Mouse (Mus musculus) forebrain, embryonic 11.5 days (tissue): Measurements from ENCODE around the gene Zfp398. TPM values are rescaled to one million over a fixed set of nuclear protein-coding genes. Genes with fewer than 3 reads are reported as not detected.
A peak's percentile ranks its signal among the peaks of the same experiment; 100 is the strongest.

Experiments
- ATAC-seq: fragments of 200-750 bp; cut with Nextera tagmentation; replicated peaks from 2 replicates; pipeline ENCODE4 v1.8.0; 2017; ENCODE audit warnings: moderate TSS enrichment; ENCODE audit not compliant: low FRiP score
- DNase-seq: peaks from one replicate; pipeline ENCODE4 v3.0.0-alpha.2; 2017; ENCODE audit warnings: low spot score
- H3K27ac ChIP-seq: fragments of 300-500 bp; sonication (generic); 2 replicates; pipeline ENCODE4 v1.5.1; 2014; ENCODE audit warnings: low read depth, low read length
- H3K27me3 ChIP-seq: fragments of 300-500 bp; sonication (generic); 2 replicates; pipeline ENCODE4 v1.6.1; 2014; ENCODE audit warnings: mild to moderate bottlenecking, low read length, mixed read lengths; ENCODE audit not compliant: control insufficient read depth, insufficient read depth
- H3K36me3 ChIP-seq: fragments of 300-500 bp; sonication (generic); 2 replicates; pipeline ENCODE4 v1.6.1; 2014; ENCODE audit warnings: mild to moderate bottlenecking, low read length, moderate library complexity, mixed read lengths; ENCODE audit not compliant: control insufficient read depth, insufficient read depth
- H3K4me1 ChIP-seq: fragments of 300-500 bp; sonication (generic); replicated peaks from 2 replicates; pipeline ENCODE4 v1.6.1; 2014; ENCODE audit warnings: low read length, mixed read lengths; ENCODE audit not compliant: control insufficient read depth, insufficient read depth
- H3K4me2 ChIP-seq: fragments of 300-500 bp; sonication (generic); 2 replicates; pipeline ENCODE4 v1.6.1; 2014; ENCODE audit warnings: low read depth, mild to moderate bottlenecking, low read length, moderate library complexity, mixed read lengths; ENCODE audit not compliant: severe bottlenecking
- H3K4me3 ChIP-seq: fragments of 300-500 bp; sonication (generic); 2 replicates; pipeline ENCODE4 v1.5.1; 2014; ENCODE audit warnings: low read depth, low read length
- H3K9ac ChIP-seq: fragments of 300-500 bp; sonication (generic); 2 replicates; pipeline ENCODE4 v1.6.1; 2014; ENCODE audit warnings: low read length
- H3K9me3 ChIP-seq: fragments of 300-500 bp; sonication (generic); 2 replicates; pipeline ENCODE4 v1.6.1; 2016; ENCODE audit warnings: low read length, mixed read lengths; ENCODE audit not compliant: control insufficient read depth
- WGBS: fragments of 180-500 bp; shearing (Covaris S2); extraction: QIAGEN DNeasy Blood & Tissue Kit; methylation state at CpG from one replicate; pipeline ENCODE4 v1.1.7; 2014; 5-methylcytosine and 5-hydroxymethylcytosine counted together
- polyA plus RNA-seq: library from polyadenylated mRNA; unstranded; fragments of >200 nt; fragmentation: Nextera tagmentation; extraction: Ambion mirVana; gene quantifications from 2 replicates; pipeline ENCODE4 v1.2.1, GENCODE M21; 2014

Gene Zfp398
- 9.2 and 11.3 TPM in 2 replicates for polyA plus RNA-seq

DNA sequence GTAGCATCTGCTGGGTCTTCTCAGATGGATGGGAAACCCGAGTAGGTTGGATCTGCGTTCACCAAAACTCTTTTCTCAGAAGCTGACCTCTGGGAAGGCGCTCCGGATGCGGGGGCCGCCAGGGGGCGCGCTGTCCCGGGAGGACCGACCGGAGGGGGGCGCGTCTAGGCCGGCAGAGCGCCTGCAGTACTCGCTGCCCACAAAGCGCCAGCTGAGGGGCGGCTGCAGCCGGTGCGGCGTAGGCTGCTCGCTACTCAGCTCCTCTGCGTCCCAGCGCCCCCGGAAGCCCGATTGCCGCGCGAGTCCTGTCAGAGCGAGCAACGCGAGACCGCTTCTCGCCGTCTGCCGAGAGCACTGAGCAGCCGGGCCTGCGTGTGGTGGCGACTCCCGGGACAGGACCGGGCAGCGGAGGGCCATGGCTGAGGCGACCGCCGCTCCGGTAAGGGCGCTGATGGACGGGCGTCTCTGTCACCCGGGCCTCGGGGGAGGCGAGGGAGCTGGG is at the start of gene Zfp398:
Gene Zfp398, plus strand, starts transcription at position 180 of the 502 bp plus-strand sequence.
- H3K4me3 ChIP-seq = peak within 1 kb of the TSS; percentile 88
- no peaks in the 10 kb centered on the region for H3K27me3 ChIP-seq
- H3K4me1 ChIP-seq = 0 out of 2 replicates have a peak, but pooled peaks cover 3% of the 10 kb centered on the region
- no peaks in the 10 kb centered on the region for H3K36me3 ChIP-seq
- peak within 1 kb of the TSS; percentile 71 for H3K4me2 ChIP-seq
- ATAC-seq (peak; percentile 94), DNase-seq (peak; percentile 98)
- H3K9ac ChIP-seq = peak within 1 kb of the TSS; percentile 86
- no peaks in the 10 kb centered on the region for H3K9me3 ChIP-seq
- WGBS = under 1% methylated on average over 51 of the region's 52 CpGs
- H3K27ac ChIP-seq = peak within 1 kb of the TSS; percentile 93

DNA sequence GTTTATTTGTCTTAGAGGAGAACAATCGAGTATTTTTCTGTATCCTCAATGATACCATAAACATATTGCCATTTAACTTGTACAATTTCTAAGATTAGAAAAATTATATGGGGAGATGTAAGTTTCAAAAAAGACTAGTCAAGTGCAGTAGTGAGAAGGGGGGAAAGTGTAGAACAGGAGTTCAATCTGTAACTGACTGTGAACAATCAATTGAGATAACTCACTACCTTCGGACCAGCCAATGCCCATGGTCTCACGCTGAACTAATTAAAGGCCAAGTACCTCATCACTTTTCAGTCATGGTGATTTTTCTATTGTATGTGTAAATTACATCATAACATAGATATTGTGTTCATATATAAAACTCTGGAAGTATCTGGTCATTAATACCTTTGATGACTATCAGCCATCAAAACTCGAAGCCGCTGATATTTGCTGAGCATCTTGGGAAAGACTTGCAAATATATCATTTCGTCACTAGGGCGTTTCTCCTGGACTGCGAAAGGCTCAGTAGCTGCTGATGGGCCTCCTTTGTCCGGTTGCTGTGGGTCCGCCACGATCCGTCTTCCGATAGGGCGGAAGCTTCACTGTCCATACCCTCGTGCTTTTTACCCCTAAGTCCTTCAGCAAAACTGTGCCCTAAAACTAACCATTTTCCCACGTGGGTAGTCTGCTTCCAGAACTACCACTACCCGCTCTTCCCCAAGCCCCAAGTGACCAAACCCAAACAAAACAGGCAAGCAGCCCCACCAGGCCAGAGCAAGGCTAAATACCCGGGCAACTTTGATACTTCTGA is 47.3 kb upstream of the Zfp398 start:
- Histone ChIP-seq H3K9ac (peak overlapping the region; percentile 81), H3K27ac (peak overlapping the region; percentile 90), H3K4me1 (no peaks in the 10 kb centered on the region), H3K4me2 (peak overlapping the region; percentile 55), H3K36me3 (no peaks in the 10 kb centered on the region), H3K9me3 (no peaks in the 10 kb centered on the region), H3K4me3 (peak overlapping the region; percentile 40), H3K27me3 (no peaks in the 10 kb centered on the region)
- DNase-seq (peak; percentile 86), ATAC-seq (peak; percentile 95)
- WGBS = 2% methylated on average over 18 of the region's 18 CpGs

- no peaks in the 10 kb centered on the region for H3K36me3 ChIP-seq
- H3K4me3 ChIP-seq = peak overlapping the region; percentile 40
- no peak for DNase-seq
- H3K4me2 ChIP-seq = peak overlapping the region; percentile 55
- H3K9me3 ChIP-seq = no peaks in the 10 kb centered on the region
- no peaks in the 10 kb centered on the region for H3K4me1 ChIP-seq
- ATAC-seq = no peak
- peak overlapping the region; percentile 81 for H3K9ac ChIP-seq
- H3K27ac ChIP-seq = peak overlapping the region; percentile 90
- H3K27me3 ChIP-seq = no peaks in the 10 kb centered on the region
- 50% methylated on average over 3 of the region's 3 CpGs for whole genome bisulfite sequencing
Measured at GRCm38 (mm10) chr6:47788821-47789220, 46.6 kb upstream of the Zfp398 start.

GRCm38 (mm10) chr6:47790745-47791144 is 44.7 kb upstream of the Zfp398 start:
- H3K27ac ChIP-seq = no peak overlapping the region
- peaks cover 4% of the 10 kb centered on the region; the same call in 1 of the 2 replicates for H3K36me3 ChIP-seq
- no peak overlapping the region for H3K4me3 ChIP-seq
- WGBS = 68% methylated on average over 2 of the region's 2 CpGs
- H3K4me1 ChIP-seq = no peaks in the 10 kb centered on the region
- H3K9me3 ChIP-seq = no peaks in the 10 kb centered on the region
- no peaks in the 10 kb centered on the region for H3K27me3 ChIP-seq
- no peak overlapping the region for H3K4me2 ChIP-seq
- DNase-seq = no peak
- no peak for ATAC-seq
- H3K9ac ChIP-seq = no peak overlapping the region

DNA sequence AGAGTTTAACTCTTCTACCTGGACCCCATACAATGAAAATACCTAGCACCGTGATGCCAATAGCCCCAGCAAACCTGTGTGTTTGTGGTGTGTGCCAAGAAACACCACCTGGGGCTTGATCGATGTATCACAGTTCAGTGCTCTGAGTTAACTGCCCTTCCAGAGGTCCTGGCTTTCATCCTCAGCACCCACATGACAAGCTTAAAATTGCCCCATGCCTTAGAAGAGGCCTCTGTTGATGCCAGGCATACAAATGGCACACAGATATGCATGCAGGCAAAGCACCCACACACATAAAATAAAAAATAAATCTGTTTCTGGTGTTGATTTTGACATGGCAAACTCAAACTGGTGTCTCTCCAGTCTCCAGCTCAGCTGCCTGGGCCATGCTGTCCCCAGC is 42.9 kb upstream of the Zfp398 start:
- Histone ChIP-seq H3K36me3 (peaks cover 17% of the 10 kb centered on the region), H3K4me1 (no peaks in the 10 kb centered on the region), H3K9me3 (no peaks in the 10 kb centered on the region), H3K9ac (no peak overlapping the region), H3K27ac (no peak overlapping the region), H3K4me3 (no peak overlapping the region), H3K27me3 (no peaks in the 10 kb centered on the region), H3K4me2 (no peak overlapping the region)
- WGBS = 94% methylated on average over 2 of the region's 2 CpGs
- DNase-seq (no peak), ATAC-seq (no peak)

GRCm38 (mm10) chr6:47793284-47793683 is 42.2 kb upstream of the Zfp398 start:
- WGBS = 84% methylated on average over 5 of the region's 5 CpGs
- Histone ChIP-seq H3K27me3 (no peaks in the 10 kb centered on the region), H3K4me2 (no peak overlapping the region), H3K9me3 (no peaks in the 10 kb centered on the region), H3K4me1 (no peaks in the 10 kb centered on the region), H3K9ac (no peak overlapping the region), H3K36me3 (peaks cover 21% of the 10 kb centered on the region), H3K4me3 (no peak overlapping the region), H3K27ac (no peak overlapping the region)
- no peak for ATAC-seq
- no peak for DNase-seq

- Histone ChIP-seq H3K27me3 (no peaks in the 10 kb centered on the region), H3K27ac (no peak overlapping the region), H3K4me2 (no peak overlapping the region), H3K9ac (no peak overlapping the region), H3K9me3 (no peaks in the 10 kb centered on the region), H3K4me3 (no peak overlapping the region), H3K4me1 (no peaks in the 10 kb centered on the region), H3K36me3 (peaks cover 25% of the 10 kb centered on the region)
- 0 out of 2 replicates have a peak, but pooled peaks have one; percentile 28 for ATAC-seq
- WGBS = 64% methylated on average over 10 of the region's 10 CpGs
- DNase-seq = no peak
Measured at GRCm38 (mm10) chr6:47794106-47794830, 41.2 kb upstream of the Zfp398 start.

GRCm38 (mm10) chr6:47799079-47799478 is 36.4 kb upstream of the Zfp398 start:
- Histone ChIP-seq H3K4me1 (no peaks in the 10 kb centered on the region), H3K4me2 (no peak overlapping the region), H3K36me3 (peaks cover 46% of the 10 kb centered on the region), H3K9me3 (no peaks in the 10 kb centered on the region), H3K27ac (no peak overlapping the region), H3K27me3 (no peaks in the 10 kb centered on the region), H3K4me3 (no peak overlapping the region), H3K9ac (no peak overlapping the region)
- 64% methylated on average over 6 of the region's 6 CpGs for WGBS
- peak; percentile 66 for ATAC-seq
- peak; percentile 71 for DNase-seq
